Mouse (Mus musculus): ENCODE measurements at regions not wholly inside any gene's neighbourhood (a gene's known extent, or its start where the extent isn't known, plus 50 kb on each side); places are given as distances from the start of the nearest gene placed in this dataset.

DNA sequence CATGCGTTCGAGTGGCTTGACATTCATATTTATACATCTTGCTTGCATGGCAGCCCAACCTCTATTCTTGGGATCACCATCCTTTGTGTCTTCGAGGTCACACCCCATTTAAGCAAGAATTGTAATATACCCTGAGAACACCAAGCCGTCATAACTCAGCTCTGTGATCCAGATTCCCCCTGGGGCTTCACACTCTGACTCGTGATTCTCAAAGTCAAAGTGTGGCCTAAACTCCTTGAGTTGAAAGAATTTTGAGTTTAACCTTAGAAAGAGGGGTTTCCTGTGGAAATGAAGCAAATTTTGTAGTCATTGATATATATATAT, 120.4 kb downstream of the Zbtb18 start:
- TF ChIP-seq POLR2AphosphoS2 (IDR thresholded peaks at IDR 0.05; ENCODE audit: insufficient read length, low read depth) (no peak), MYOG (IDR thresholded peaks at IDR 0.05; ENCODE audit: control insufficient read depth in 1 of 3, insufficient read depth in 1 of 3, insufficient read length in 2 of 3, low read depth in 2 of 3) (no peak), POLR2A (IDR thresholded peaks at IDR 0.05; ENCODE audit: insufficient read length, low read depth) (no peak), TCF3 (IDR thresholded peaks at IDR 0.05; ENCODE audit: insufficient read length, low read depth) (no peak), USF1 (IDR thresholded peaks at IDR 0.05; ENCODE audit: low read depth) (no peak), TCF12 (IDR thresholded peaks at IDR 0.05; ENCODE audit: insufficient read depth, poor library complexity, severe bottlenecking) (no peak), SRF (IDR thresholded peaks at IDR 0.05; ENCODE audit: control insufficient read depth, insufficient read length, low read depth) (no peak), MAX (IDR thresholded peaks at IDR 0.05; ENCODE audit: low read depth) (no peak)
